Mouse (Mus musculus) monocyte, adult 2 months (primary cell): ENCODE results near the gene Lingo4.

ENCODE experiments used
- DNase-seq, 2 experiments: peaks; one replicate each; pipeline ENCODE4 v3.0.0; 2022; ENCODE audit warnings: low spot score in 2 of 2, low read depth in 1 of 2

Lingo4 gene

DNA sequence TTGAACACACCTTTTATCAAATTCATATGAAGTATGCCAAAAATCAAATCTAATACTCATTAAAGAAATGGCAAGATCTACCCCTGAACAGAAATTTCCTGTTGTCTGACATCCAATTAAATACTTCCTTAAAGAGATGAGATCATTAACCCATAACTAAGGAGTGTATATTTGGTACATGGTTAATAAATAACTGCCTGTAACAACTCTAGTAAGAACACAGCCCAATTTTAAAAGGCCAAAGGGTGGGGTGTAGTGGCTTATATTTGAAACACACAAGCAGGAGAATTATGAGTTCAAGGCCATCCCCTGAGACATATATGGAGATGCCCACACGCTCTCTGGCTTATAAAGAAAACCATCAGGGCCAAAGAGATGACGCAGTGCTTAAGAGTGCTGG is 51.1 kb downstream of the Lingo4 start:
- DNase-seq = no peak
